Mouse (Mus musculus) MEL (cell line): ENCODE measurements around the gene Cnst. TPM values are rescaled to one million over a fixed set of nuclear protein-coding genes. Genes with fewer than 3 reads are reported as not detected.

Experiments
- DNase-seq: peaks from one replicate; pipeline ENCODE4 v3.0.0; 2011; ENCODE audit warnings: low read depth, low spot score
- H3K27ac ChIP-seq: 2 replicates; pipeline ENCODE4 v1.5.1; 2012; ENCODE audit warnings: low read depth, mild to moderate bottlenecking, control low read depth, low read length, moderate library complexity; ENCODE audit not compliant: control insufficient read depth
- H3K27me3 ChIP-seq, 2 experiments: fragments of 150-350 bp in 1 of 2; sonication (generic) in 1 of 2; 2 replicates each; pipeline ENCODE4 v1.6.1; 2012; ENCODE audit warnings: low read length in 2 of 2, mild to moderate bottlenecking in 2 of 2, improper control_type of control experiment in 1 of 2, moderate library complexity in 1 of 2; ENCODE audit not compliant: insufficient read depth in 2 of 2, control insufficient read depth in 1 of 2
- H3K36me3 ChIP-seq, 2 experiments: 2 replicates each; pipeline ENCODE4 v1.6.1; 2012 to 2014; ENCODE audit warnings: low read length in 2 of 2, improper control_type of control experiment in 1 of 2, inconsistent platforms in 1 of 2, mild to moderate bottlenecking in 1 of 2; ENCODE audit not compliant: insufficient read depth in 2 of 2, control insufficient read depth in 1 of 2
- H3K4me1 ChIP-seq, 2 experiments: fragments of 150-350 bp in 1 of 2; sonication (generic) in 1 of 2; 2 replicates each; pipeline ENCODE4 v1.6.1; 2012; ENCODE audit warnings: low read length in 2 of 2, improper control_type of control experiment in 1 of 2, mild to moderate bottlenecking in 1 of 2; ENCODE audit not compliant: insufficient read depth in 2 of 2, control insufficient read depth in 1 of 2
- H3K4me3 ChIP-seq, 2 experiments: fragments of 150-350 bp in 1 of 2; sonication (generic) in 1 of 2; 2 replicates each; pipeline ENCODE4 v1.5.1; 2012; ENCODE audit warnings: low read depth in 2 of 2, low read length in 2 of 2, mild to moderate bottlenecking in 2 of 2, moderate library complexity in 2 of 2, control low read depth in 1 of 2, improper control_type of control experiment in 1 of 2; ENCODE audit not compliant: control insufficient read depth in 1 of 2, insufficient read depth in 1 of 2
- H3K79me2 ChIP-seq: 2 replicates; pipeline ENCODE4 v1.6.1; 2012; ENCODE audit warnings: mild to moderate bottlenecking, low read length, moderate library complexity; ENCODE audit not compliant: control insufficient read depth, poor library complexity, insufficient read depth
- H3K9ac ChIP-seq: 2 replicates; pipeline ENCODE4 v1.6.1; 2012; ENCODE audit warnings: low read depth, mild to moderate bottlenecking, control low read depth, low read length, moderate library complexity; ENCODE audit not compliant: control insufficient read depth, poor library complexity, severe bottlenecking
- H3K9me3 ChIP-seq: fragments of 150-350 bp; sonication (generic); replicated peaks from 2 replicates; pipeline ENCODE4 v1.6.1; 2012; ENCODE audit warnings: mild to moderate bottlenecking, low read length, improper control_type of control experiment, moderate library complexity; ENCODE audit not compliant: insufficient read depth
- BHLHE40 ChIP-seq: IDR thresholded peaks from 2 replicates; pipeline ENCODE4 v1.6.1; 2012; ENCODE audit warnings: low read depth, mild to moderate bottlenecking, inconsistent platforms, low read length, improper control_type of control experiment, borderline replicate concordance
- CHD1 ChIP-seq: IDR thresholded peaks from 2 replicates; pipeline ENCODE4 v1.6.1; 2012; ENCODE audit warnings: low read depth, mild to moderate bottlenecking, inconsistent platforms, low read length, improper control_type of control experiment
- CTCF ChIP-seq, 3 experiments: IDR thresholded peaks in 2 of 3; conservative IDR thresholded peaks in 1 of 3; 2 replicates each; pipeline ENCODE4 v1.5.1; 2011 to 2012; ENCODE audit warnings: low read length in 3 of 3, low read depth in 2 of 3, mild to moderate bottlenecking in 2 of 3, improper control_type of control experiment in 1 of 3, inconsistent platforms in 1 of 3, mixed read lengths in 1 of 3, moderate library complexity in 1 of 3; ENCODE audit not compliant: control insufficient read depth in 1 of 3, insufficient read depth in 1 of 3, poor library complexity in 1 of 3, severe bottlenecking in 1 of 3
- E2F4 ChIP-seq: IDR thresholded peaks from 2 replicates; pipeline ENCODE4 v1.6.1; 2011; ENCODE audit warnings: low read depth, low read length, improper control_type of control experiment, borderline replicate concordance
- ELF1 ChIP-seq: IDR thresholded peaks from 2 replicates; pipeline ENCODE4 v1.6.1; 2014; ENCODE audit warnings: low read depth, mild to moderate bottlenecking, inconsistent platforms, low read length, improper control_type of control experiment, moderate library complexity
- ETS1 ChIP-seq: IDR thresholded peaks from 2 replicates; pipeline ENCODE4 v1.6.1; 2012; ENCODE audit warnings: low read depth, mild to moderate bottlenecking, inconsistent platforms, low read length, improper control_type of control experiment, moderate library complexity
- GABPA ChIP-seq: IDR thresholded peaks from 2 replicates; pipeline ENCODE4 v1.6.1; 2012; ENCODE audit warnings: low read depth, mild to moderate bottlenecking, inconsistent platforms, low read length, improper control_type of control experiment, moderate library complexity
- HCFC1 ChIP-seq: IDR thresholded peaks from 2 replicates; pipeline ENCODE4 v1.6.1; 2012; ENCODE audit warnings: low read depth, mild to moderate bottlenecking, inconsistent platforms, low read length, improper control_type of control experiment, moderate library complexity
- JUND ChIP-seq: IDR thresholded peaks from 2 replicates; pipeline ENCODE4 v1.6.1; 2011; ENCODE audit warnings: low read depth, mild to moderate bottlenecking, improper control_type of control experiment, low read length
- KAT2A ChIP-seq: conservative IDR thresholded peaks from 2 replicates; pipeline ENCODE4 v1.6.1; 2012; ENCODE audit warnings: low read depth, low read length, improper control_type of control experiment, inconsistent platforms
- MAFK ChIP-seq: IDR thresholded peaks from 2 replicates; pipeline ENCODE4 v1.6.1; 2011; ENCODE audit warnings: low read depth, mild to moderate bottlenecking, low read length, improper control_type of control experiment, borderline replicate concordance
- MAX ChIP-seq: IDR thresholded peaks from 2 replicates; pipeline ENCODE4 v1.6.1; 2011; ENCODE audit warnings: low read length, improper control_type of control experiment
- MAZ ChIP-seq: IDR thresholded peaks from 2 replicates; pipeline ENCODE4 v1.6.1; 2012; ENCODE audit warnings: low read depth, mild to moderate bottlenecking, inconsistent platforms, low read length, improper control_type of control experiment
- MEF2A ChIP-seq: IDR thresholded peaks from 2 replicates; pipeline ENCODE4 v1.6.1; 2014; ENCODE audit warnings: low read depth, mild to moderate bottlenecking, inconsistent platforms, low read length, improper control_type of control experiment; ENCODE audit not compliant: poor library complexity, insufficient replicate concordance, severe bottlenecking; ENCODE audit errors: extremely low read depth
- MYB ChIP-seq: IDR thresholded peaks from 2 replicates; pipeline ENCODE4 v1.6.1; 2011; ENCODE audit warnings: mild to moderate bottlenecking, low read depth, low read length, improper control_type of control experiment
- MYC ChIP-seq: IDR thresholded peaks from 2 replicates; pipeline ENCODE4 v1.6.1; 2011; ENCODE audit warnings: low read depth, mild to moderate bottlenecking, low read length, improper control_type of control experiment, moderate library complexity
- NELFE ChIP-seq: IDR thresholded peaks from 2 replicates; pipeline ENCODE4 v1.6.1; 2011; ENCODE audit warnings: low read depth, low read length, improper control_type of control experiment
- POLR2AphosphoS2 ChIP-seq: IDR thresholded peaks from 2 replicates; pipeline ENCODE4 v1.6.1; 2011; ENCODE audit warnings: low read length, improper control_type of control experiment
- POLR2AphosphoS5 ChIP-seq: IDR thresholded peaks from 2 replicates; pipeline ENCODE4 v1.6.1; 2012; ENCODE audit warnings: low read depth, borderline replicate concordance, mild to moderate bottlenecking, inconsistent platforms, low read length, moderate library complexity, mixed read lengths
- RAD21 ChIP-seq: IDR thresholded peaks from 2 replicates; pipeline ENCODE4 v1.6.1; 2011; ENCODE audit warnings: mild to moderate bottlenecking, low read depth, low read length, improper control_type of control experiment
- SIN3A ChIP-seq: IDR thresholded peaks from 2 replicates; pipeline ENCODE4 v1.6.1; 2012; ENCODE audit warnings: low read length, improper control_type of control experiment, inconsistent platforms
- SMC3 ChIP-seq: IDR thresholded peaks from 2 replicates; pipeline ENCODE4 v1.6.1; 2011; ENCODE audit warnings: low read depth, low read length, improper control_type of control experiment
- TAL1 ChIP-seq: IDR thresholded peaks from 2 replicates; pipeline ENCODE4 v1.6.1; 2012; ENCODE audit warnings: mild to moderate bottlenecking, inconsistent platforms, low read length, moderate library complexity, mixed read lengths
- TBP ChIP-seq: IDR thresholded peaks from 2 replicates; pipeline ENCODE4 v1.8.0; 2011; ENCODE audit warnings: low read depth, low read length, improper control_type of control experiment
- TCF12 ChIP-seq: IDR thresholded peaks from 2 replicates; pipeline ENCODE4 v1.6.1; 2014; ENCODE audit warnings: low read depth, mild to moderate bottlenecking, inconsistent platforms, low read length, improper control_type of control experiment, moderate library complexity
- USF1 ChIP-seq: IDR thresholded peaks from 2 replicates; pipeline ENCODE4 v1.6.1; 2014; ENCODE audit warnings: low read depth, mild to moderate bottlenecking, inconsistent platforms, low read length, improper control_type of control experiment, moderate library complexity
- USF2 ChIP-seq, 2 experiments: IDR thresholded peaks; 2 replicates each; pipeline ENCODE4 v1.6.1; 2011 to 2012; ENCODE audit warnings: improper control_type of control experiment in 2 of 2, low read length in 2 of 2, borderline replicate concordance in 1 of 2, inconsistent platforms in 1 of 2, low read depth in 1 of 2, mild to moderate bottlenecking in 1 of 2; ENCODE audit not compliant: insufficient read depth in 1 of 2
- ZC3H11A ChIP-seq: IDR thresholded peaks from 2 replicates; pipeline ENCODE4 v1.6.1; 2012; ENCODE audit warnings: low read depth, mild to moderate bottlenecking, inconsistent platforms, low read length, improper control_type of control experiment
- ZKSCAN1 ChIP-seq: IDR thresholded peaks from 2 replicates; pipeline ENCODE4 v1.6.1; 2012; ENCODE audit warnings: low read depth, mild to moderate bottlenecking, inconsistent platforms, low read length, improper control_type of control experiment, moderate library complexity
- ZNF384 ChIP-seq: IDR thresholded peaks from 2 replicates; pipeline ENCODE4 v1.6.1; 2012; ENCODE audit warnings: low read depth, mild to moderate bottlenecking, inconsistent platforms, low read length, improper control_type of control experiment
- polyA plus RNA-seq, 2 experiments: library from polyadenylated mRNA; stranded (reverse) in 1 of 2; unstranded in 1 of 2; fragments of >175 nt in 1 of 2; fragments of >200 nt in 1 of 2; gene quantifications; 2 replicates each; pipeline versions ENCODE4 v1.2.1 to v1.2.4; 2012; ENCODE audit warnings: low replicate concordance in 2 of 2, low read depth in 1 of 2; ENCODE audit not compliant: insufficient read length in 2 of 2, insufficient read depth in 1 of 2, missing spikeins in 1 of 2
- total RNA-seq: library from RNA; depleted of rRNA; stranded (reverse); fragments of 300-350 nt; gene quantifications from 2 replicates; pipeline ENCODE4 v1.2.3, GENCODE M21; 2012

Gene Cnst
- total and polyA plus RNA-seq, 3 experiments = 10.4 to 12.1 TPM; not detected in 1

GRCm38 (mm10) chr1:179506530-179507315 is 39.4 kb upstream of the Cnst start:
- peak; percentile 80 for DNase-seq
- Histone ChIP-seq H3K79me2 (no peaks in the 10 kb centered on the region; the same call in 1 of the 2 replicates), H3K27me3 (no peaks in the 10 kb centered on the region), H3K4me1 (no peaks in the 10 kb centered on the region), H3K4me3 (no peak overlapping the region), H3K9me3 (no peaks in the 10 kb centered on the region), H3K9ac (no peak overlapping the region), H3K36me3 (no peaks in the 10 kb centered on the region), H3K27ac (no peak overlapping the region)
- TF ChIP-seq KAT2A = no peak
- no peak for TF ChIP-seq BHLHE40
- TF ChIP-seq SMC3 = peak; percentile 76
- TF ChIP-seq TBP = no peak
- no peak; the same call in 1 of the 2 replicates for TF ChIP-seq ZKSCAN1
- no peak for TF ChIP-seq ELF1
- TF ChIP-seq POLR2AphosphoS2 = no peak
- TF ChIP-seq GABPA = no peak
- TF ChIP-seq HCFC1 = 0 out of 2 replicates have a peak, but pooled peaks have one; percentile 24
- peak; percentile 50; the same call in 1 of the 2 replicates for TF ChIP-seq SIN3A
- TF ChIP-seq TCF12 = no peak
- TF ChIP-seq MAX = no peak
- TF ChIP-seq E2F4 = no peak
- TF ChIP-seq CHD1 = no peak
- TF ChIP-seq ZC3H11A = peak; percentile 71
- no peak for TF ChIP-seq NELFE
- no peak for TF ChIP-seq JUND
- TF ChIP-seq ETS1 = no peak
- TF ChIP-seq USF1 = no peak
- TF ChIP-seq MAZ = no peak
- no peak for TF ChIP-seq USF2 (IDR thresholded peaks at IDR 0.05; ENCODE audit: borderline replicate concordance in 1 of 2, insufficient read depth in 1 of 2, low read depth in 1 of 2, low read length in 2 of 2)
- no peak for TF ChIP-seq MEF2A
- peak; percentile 60 to 84 (median 76) for TF ChIP-seq CTCF (IDR thresholded peaks at IDR 0.05 in 2 of 3, conservative IDR thresholded peaks at IDR 0.05 in 1 of 3; ENCODE audit: control insufficient read depth in 1 of 3, insufficient read depth in 1 of 3, low read depth in 2 of 3, low read length in 3 of 3, poor library complexity in 1 of 3, severe bottlenecking in 1 of 3)
- TF ChIP-seq MYC = peak; percentile 79
- peak; percentile 87 for TF ChIP-seq RAD21
- no peak for TF ChIP-seq MYB
- TF ChIP-seq TAL1 = no peak
- TF ChIP-seq MAFK = no peak
- TF ChIP-seq POLR2AphosphoS5 = no peak
- TF ChIP-seq ZNF384 = peak; percentile 96
